Mouse (Mus musculus): Measurements from ENCODE around the gene Slc25a48. TPM values are rescaled to one million over a fixed set of nuclear protein-coding genes. Genes with fewer than 3 reads are reported as not detected.

Slc25a48 gene
- 0.69 and 0.74 TPM in 2 replicates for polyA plus RNA-seq (2012; rRNA removed)
- polyA plus RNA-seq (2014; fragmentation: Nextera tagmentation; extraction: Ambion mirVana), result 0.44 and 0.77 TPM in 2 replicates

DNA sequence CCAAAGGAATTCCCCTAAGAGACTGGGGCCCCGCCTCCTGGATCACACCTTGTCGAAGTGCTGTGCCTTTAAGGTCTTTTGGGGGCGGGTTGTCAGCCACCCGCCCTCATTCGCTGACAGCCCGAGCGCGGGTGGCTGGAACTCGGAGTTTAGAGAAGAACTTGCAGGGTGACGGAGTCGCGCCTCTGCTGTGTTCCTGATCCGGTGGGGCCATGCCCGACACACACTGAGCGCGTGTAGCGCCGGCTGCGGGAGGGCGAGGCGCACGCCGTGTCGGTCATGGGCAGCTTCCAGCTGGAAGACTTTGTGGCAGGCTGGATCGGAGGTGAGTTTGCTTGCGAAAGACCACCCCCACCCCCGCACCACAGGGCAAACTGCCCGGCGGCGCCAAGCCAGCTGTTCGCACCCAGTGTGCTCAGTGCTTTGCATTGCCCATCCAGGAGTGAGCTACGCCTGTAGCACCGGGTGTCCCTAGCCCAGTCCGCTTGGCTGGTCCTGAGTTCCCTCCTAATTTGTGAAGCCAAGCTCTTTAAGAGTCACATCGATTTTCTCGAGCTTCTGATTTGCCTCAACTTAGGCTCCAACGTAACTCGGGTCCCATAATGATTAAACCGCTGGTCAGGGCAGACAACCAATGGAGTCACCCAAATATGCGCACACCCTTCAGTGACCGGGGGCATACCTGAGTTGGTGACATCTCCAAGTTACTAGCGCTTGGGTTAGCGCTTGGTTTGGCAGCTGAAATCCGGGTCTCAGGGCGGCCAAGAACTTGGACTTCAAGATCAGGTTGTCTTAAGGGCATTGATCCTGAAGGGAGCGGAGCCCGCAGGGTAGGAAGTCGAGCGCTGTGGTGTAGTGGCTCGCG is at the start of gene Slc25a48:
Gene Slc25a48 (plus strand): TSS at position 145 of the 865 bp plus-strand sequence.
- peak within 1 kb of the TSS; percentile 71 for H3K4me2 ChIP-seq (replicated peaks; ENCODE audit: low read depth, low read length, severe bottlenecking)
- DNase-seq (ENCODE audit: low spot score) (peak; percentile 59), ATAC-seq (ENCODE audit: low FRiP score, low read depth) (no peak)
- H3K4me3 ChIP-seq (replicated peaks; ENCODE audit: low read length), result peak within 1 kb of the TSS; percentile 38
- TF ChIP-seq POLR2A (IDR thresholded peaks at IDR 0.05; ENCODE audit: borderline replicate concordance, extremely low read depth, insufficient read depth, insufficient read length), result no peak
- no peaks in the 10 kb centered on the region for H3K9me3 ChIP-seq (ENCODE audit: control insufficient read depth, low read length)
- no peaks in the 10 kb centered on the region for H3K36me3 ChIP-seq (ENCODE audit: control insufficient read depth, insufficient read depth, low read length)
- H3K9ac ChIP-seq (ENCODE audit: low read depth, low read length, severe bottlenecking), result peak within 1 kb of the TSS; percentile 25
- 2% methylated on average over 51 of the region's 51 CpGs for WGBS
- H3K4me1 ChIP-seq (ENCODE audit: control insufficient read depth, insufficient read depth, low read length), result no peaks in the 10 kb centered on the region
- peaks cover 44% of the 10 kb centered on the region for H3K27me3 ChIP-seq (ENCODE audit: control insufficient read depth, insufficient read depth, low read length)
- no peak within 1 kb of the TSS for H3K27ac ChIP-seq (replicated peaks; ENCODE audit: low read depth, low read length)

DNA sequence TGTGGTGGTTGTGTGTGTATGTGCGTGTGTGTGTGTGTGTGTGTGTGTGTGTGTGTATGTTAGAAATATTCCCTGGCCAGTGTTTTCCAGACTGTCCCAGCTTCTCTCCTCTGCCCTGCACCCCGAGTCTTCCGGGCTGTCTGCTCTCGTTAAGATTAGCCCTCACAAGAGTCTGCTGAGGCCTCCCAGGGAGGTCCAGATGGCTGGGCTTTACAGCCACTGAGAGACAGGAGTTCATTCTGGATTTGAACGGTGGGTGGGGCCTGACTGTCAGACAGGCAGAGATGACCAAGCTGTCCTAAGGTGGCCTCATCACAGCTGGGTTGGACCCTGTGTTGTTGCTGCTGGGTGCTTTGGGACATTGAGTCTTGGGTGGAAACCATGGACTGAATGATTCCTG is 40.6 kb upstream of the Slc25a48 start:
- Histone ChIP-seq H3K4me3 (replicated peaks; ENCODE audit: low read length) (no peak overlapping the region), H3K4me2 (replicated peaks; ENCODE audit: low read depth, low read length, severe bottlenecking) (no peak overlapping the region), H3K9ac (ENCODE audit: low read depth, low read length, severe bottlenecking) (no peak overlapping the region), H3K9me3 (ENCODE audit: control insufficient read depth, low read length) (no peaks in the 10 kb centered on the region), H3K4me1 (ENCODE audit: control insufficient read depth, insufficient read depth, low read length) (0 out of 2 replicates have a peak, but pooled peaks cover 6% of the 10 kb centered on the region), H3K36me3 (ENCODE audit: control insufficient read depth, insufficient read depth, low read length) (no peaks in the 10 kb centered on the region), H3K27me3 (ENCODE audit: control insufficient read depth, insufficient read depth, low read length) (no peaks in the 10 kb centered on the region), H3K27ac (replicated peaks; ENCODE audit: low read depth, low read length) (no peak overlapping the region)
- TF ChIP-seq POLR2A (IDR thresholded peaks at IDR 0.05; ENCODE audit: borderline replicate concordance, extremely low read depth, insufficient read depth, insufficient read length), result no peak
- ATAC-seq (ENCODE audit: low FRiP score, low read depth), result no peak
- WGBS, result 27% methylated on average over 5 of the region's 5 CpGs
- no peak for DNase-seq (ENCODE audit: low spot score)

DNA sequence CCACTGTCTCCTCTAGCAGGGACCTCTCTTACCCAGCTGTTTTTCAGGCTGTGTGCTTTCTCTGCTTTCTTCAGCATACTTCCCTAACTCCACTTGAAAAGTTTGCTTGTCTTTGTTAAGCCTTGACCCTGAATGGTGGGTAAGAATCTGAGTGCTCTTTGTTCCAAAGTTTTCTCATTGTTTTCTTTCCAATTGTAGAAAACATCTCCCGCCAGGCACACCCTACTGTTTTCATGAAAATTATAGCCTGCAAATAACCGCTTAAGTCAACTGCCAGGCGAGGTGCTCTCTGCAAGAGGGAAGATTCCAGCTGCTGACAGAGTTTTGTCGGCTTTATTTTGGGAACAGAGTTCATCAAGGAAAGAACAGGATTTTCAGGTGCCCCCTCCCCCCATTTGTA is 37.0 kb upstream of the Slc25a48 start:
- Histone ChIP-seq H3K4me3 (replicated peaks; ENCODE audit: low read length) (no peak overlapping the region), H3K4me1 (ENCODE audit: control insufficient read depth, insufficient read depth, low read length) (peaks cover 18% of the 10 kb centered on the region), H3K27ac (replicated peaks; ENCODE audit: low read depth, low read length) (no peak overlapping the region), H3K27me3 (ENCODE audit: control insufficient read depth, insufficient read depth, low read length) (no peaks in the 10 kb centered on the region), H3K9me3 (ENCODE audit: control insufficient read depth, low read length) (no peaks in the 10 kb centered on the region), H3K9ac (ENCODE audit: low read depth, low read length, severe bottlenecking) (no peak overlapping the region), H3K4me2 (replicated peaks; ENCODE audit: low read depth, low read length, severe bottlenecking) (no peak overlapping the region), H3K36me3 (ENCODE audit: control insufficient read depth, insufficient read depth, low read length) (no peaks in the 10 kb centered on the region)
- no peak for ATAC-seq (ENCODE audit: low FRiP score, low read depth)
- no peak for TF ChIP-seq POLR2A (IDR thresholded peaks at IDR 0.05; ENCODE audit: borderline replicate concordance, extremely low read depth, insufficient read depth, insufficient read length)
- WGBS, result 64% methylated on average over 4 of the region's 4 CpGs
- no peak for DNase-seq (ENCODE audit: low spot score)

DNA sequence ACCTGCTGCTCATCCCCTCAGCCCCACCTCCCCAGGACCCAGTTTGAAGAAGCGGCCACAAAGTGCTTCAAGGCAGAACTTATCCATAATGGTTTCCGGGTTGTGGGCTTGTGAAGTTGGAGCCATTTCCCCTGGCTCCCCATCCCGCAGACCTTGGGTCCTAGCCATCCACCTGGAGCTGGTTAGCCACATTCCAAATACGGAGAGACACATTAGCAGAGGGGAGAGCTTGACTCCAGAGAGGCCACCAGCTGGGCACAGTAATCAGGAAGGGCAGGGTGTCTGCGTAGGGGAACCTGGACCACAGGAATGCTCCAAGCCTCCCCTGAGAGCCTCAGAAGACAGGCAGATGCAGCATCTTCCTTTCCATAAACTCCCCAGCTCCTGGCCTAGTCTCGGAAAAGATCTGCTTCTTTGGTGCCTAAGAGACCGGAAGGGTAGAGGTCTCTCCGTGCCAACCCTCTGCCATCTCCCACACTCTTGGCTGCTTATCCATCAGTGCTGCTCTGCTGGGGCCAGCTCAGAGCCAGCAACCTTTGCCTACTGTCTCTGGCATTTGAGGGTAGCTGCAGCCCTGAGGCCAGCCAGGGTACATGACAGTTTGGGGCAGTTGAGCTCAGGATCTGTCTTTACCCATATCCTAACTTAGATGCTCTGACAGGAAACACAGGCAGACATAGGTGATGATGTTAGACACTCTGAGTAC is 34.6 kb upstream of the Slc25a48 start:
- Histone ChIP-seq H3K4me2 (replicated peaks; ENCODE audit: low read depth, low read length, severe bottlenecking) (no peak overlapping the region), H3K4me3 (replicated peaks; ENCODE audit: low read length) (no peak overlapping the region), H3K27ac (replicated peaks; ENCODE audit: low read depth, low read length) (peak overlapping the region; percentile 26; the same call in 1 of the 2 replicates), H3K9ac (ENCODE audit: low read depth, low read length, severe bottlenecking) (no peak overlapping the region), H3K9me3 (ENCODE audit: control insufficient read depth, low read length) (no peaks in the 10 kb centered on the region), H3K4me1 (ENCODE audit: control insufficient read depth, insufficient read depth, low read length) (peaks cover 12% of the 10 kb centered on the region), H3K36me3 (ENCODE audit: control insufficient read depth, insufficient read depth, low read length) (no peaks in the 10 kb centered on the region), H3K27me3 (ENCODE audit: control insufficient read depth, insufficient read depth, low read length) (no peaks in the 10 kb centered on the region)
- 42% methylated on average over 8 of the region's 8 CpGs for WGBS
- DNase-seq (ENCODE audit: low spot score) (peak; percentile 58), ATAC-seq (ENCODE audit: low FRiP score, low read depth) (peak; percentile 26; the same call in 1 of the 2 replicates)
- no peak for TF ChIP-seq POLR2A (IDR thresholded peaks at IDR 0.05; ENCODE audit: borderline replicate concordance, extremely low read depth, insufficient read depth, insufficient read length)

DNA sequence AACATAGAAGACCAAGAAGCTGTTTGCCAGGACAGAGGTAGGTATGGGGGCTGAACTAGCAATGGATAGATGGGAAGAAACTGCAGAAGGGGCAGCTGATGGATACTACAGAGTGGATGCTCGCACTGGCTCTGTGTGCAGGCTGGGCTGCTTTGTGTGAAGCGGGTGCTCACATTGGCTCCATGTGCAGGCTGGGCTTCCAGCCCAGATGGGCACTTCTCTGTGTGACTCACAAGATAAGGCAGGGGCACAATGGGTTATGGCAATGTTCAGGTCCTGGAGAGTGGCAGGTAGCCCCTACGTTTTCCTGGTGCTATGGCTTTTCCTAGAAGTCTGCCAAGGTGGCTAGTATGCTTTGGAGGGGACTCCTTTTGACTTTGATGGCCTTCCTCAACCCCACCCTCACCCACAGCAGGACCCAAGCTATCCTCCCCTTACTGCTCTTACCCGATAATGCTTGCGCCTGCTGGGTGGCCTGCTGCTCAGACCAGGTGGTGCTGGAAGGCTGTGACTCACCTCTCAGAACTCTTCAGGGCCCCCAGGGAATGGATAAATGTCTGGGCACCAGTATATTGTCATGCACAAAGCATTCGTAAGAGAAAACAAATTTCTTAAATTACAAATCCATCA is 33.5 kb upstream of the Slc25a48 start:
- 65% methylated on average over 6 of the region's 6 CpGs for WGBS
- Histone ChIP-seq H3K4me2 (replicated peaks; ENCODE audit: low read depth, low read length, severe bottlenecking) (no peak overlapping the region), H3K27ac (replicated peaks; ENCODE audit: low read depth, low read length) (no peak overlapping the region), H3K36me3 (ENCODE audit: control insufficient read depth, insufficient read depth, low read length) (no peaks in the 10 kb centered on the region), H3K9ac (ENCODE audit: low read depth, low read length, severe bottlenecking) (no peak overlapping the region), H3K9me3 (ENCODE audit: control insufficient read depth, low read length) (no peaks in the 10 kb centered on the region), H3K27me3 (ENCODE audit: control insufficient read depth, insufficient read depth, low read length) (no peaks in the 10 kb centered on the region), H3K4me3 (replicated peaks; ENCODE audit: low read length) (no peak overlapping the region), H3K4me1 (ENCODE audit: control insufficient read depth, insufficient read depth, low read length) (peaks cover 12% of the 10 kb centered on the region)
- ATAC-seq (ENCODE audit: low FRiP score, low read depth) (no peak), DNase-seq (ENCODE audit: low spot score) (no peak)
- no peak for TF ChIP-seq POLR2A (IDR thresholded peaks at IDR 0.05; ENCODE audit: borderline replicate concordance, extremely low read depth, insufficient read depth, insufficient read length)

All from limb, embryonic 14.5 days (tissue).